Mouse (Mus musculus): ENCODE measurements around the gene Nxph1. TPM values are rescaled to one million over a fixed set of nuclear protein-coding genes. Genes with fewer than 3 reads are reported as not detected.

Gene Nxph1
- polyA plus RNA-seq, 1 experiment from 2014 or later = 71.0 TPM

- Histone ChIP-seq H3K4me1 (replicated peaks) (no peaks in the 10 kb centered on the region), H3K4me3 (no peak overlapping the region), H3K4me2 (no peak overlapping the region), H3K9ac (no peak overlapping the region), H3K36me3 (no peaks in the 10 kb centered on the region), H3K27me3 (no peaks in the 10 kb centered on the region), H3K27ac (replicated peaks) (no peak overlapping the region), H3K9me3 (no peaks in the 10 kb centered on the region)
- 55% methylated on average over 2 of the region's 2 CpGs for WGBS
- no peak for ATAC-seq (ENCODE audit: low read depth)
Measured at GRCm38 (mm10) chr6:9159191-9159590, 211.0 kb downstream of the Nxph1 start.

- ATAC-seq (ENCODE audit: low read depth) = no peak
- no peak overlapping the region for H3K4me2 ChIP-seq
Measured at GRCm38 (mm10) chr6:9182477-9182876, 234.2 kb downstream of the Nxph1 start.

GRCm38 (mm10) chr6:9210730-9211129 lies 262.5 kb downstream of the Nxph1 start:
- Histone ChIP-seq H3K27me3 (no peaks in the 10 kb centered on the region), H3K4me3 (no peak overlapping the region), H3K36me3 (no peaks in the 10 kb centered on the region), H3K9me3 (no peaks in the 10 kb centered on the region), H3K27ac (replicated peaks) (no peak overlapping the region), H3K4me2 (no peak overlapping the region), H3K4me1 (replicated peaks) (no peaks in the 10 kb centered on the region), H3K9ac (no peak overlapping the region)
- WGBS = 66% methylated on average over 4 of the region's 4 CpGs
- ATAC-seq (ENCODE audit: low read depth) = no peak

More at GRCm38 (mm10) chr6:9182477-9182876, 234.2 kb downstream of the Nxph1 start:
- Histone ChIP-seq H3K4me3 (no peak overlapping the region), H3K4me1 (replicated peaks) (no peaks in the 10 kb centered on the region), H3K36me3 (no peaks in the 10 kb centered on the region), H3K27me3 (no peaks in the 10 kb centered on the region), H3K9me3 (no peaks in the 10 kb centered on the region), H3K9ac (no peak overlapping the region), H3K27ac (replicated peaks) (no peak overlapping the region)
- WGBS = 46% methylated on average over 3 of the region's 3 CpGs

- Histone ChIP-seq H3K36me3 (no peaks in the 10 kb centered on the region), H3K4me2 (no peak overlapping the region), H3K4me3 (no peak overlapping the region), H3K9ac (no peak overlapping the region), H3K27me3 (no peaks in the 10 kb centered on the region), H3K9me3 (no peaks in the 10 kb centered on the region), H3K27ac (replicated peaks) (peak overlapping the region; percentile 73), H3K4me1 (replicated peaks) (peaks cover 18% of the 10 kb centered on the region)
- ATAC-seq (ENCODE audit: low read depth) = peak; percentile 70
- 20% methylated on average over 4 of the region's 4 CpGs for WGBS
Measured at GRCm38 (mm10) chr6:9220724-9221453, 272.7 kb downstream of the Nxph1 start.

GRCm38 (mm10) chr6:9234802-9235201 lies 286.6 kb downstream of the Nxph1 start:
- no peak overlapping the region for H3K27ac ChIP-seq (replicated peaks)
- H3K4me3 ChIP-seq = no peak overlapping the region
- no peaks in the 10 kb centered on the region for H3K27me3 ChIP-seq
- H3K4me1 ChIP-seq (replicated peaks) = no peaks in the 10 kb centered on the region
- no peak overlapping the region for H3K4me2 ChIP-seq
- H3K9me3 ChIP-seq = no peaks in the 10 kb centered on the region
- no peaks in the 10 kb centered on the region for H3K36me3 ChIP-seq
- no peak overlapping the region for H3K9ac ChIP-seq
- ATAC-seq (ENCODE audit: low read depth) = no peak

GRCm38 (mm10) chr6:9267998-9268397 lies 319.8 kb downstream of the Nxph1 start:
- no peak for ATAC-seq (ENCODE audit: low read depth)
- no peak overlapping the region for H3K27ac ChIP-seq (replicated peaks)
- 45% methylated on average over 1 of the region's 1 CpGs for WGBS
- H3K9me3 ChIP-seq = no peaks in the 10 kb centered on the region
- H3K4me3 ChIP-seq = no peak overlapping the region
- no peaks in the 10 kb centered on the region for H3K4me1 ChIP-seq (replicated peaks)
- H3K27me3 ChIP-seq = no peaks in the 10 kb centered on the region
- H3K9ac ChIP-seq = no peak overlapping the region
- H3K36me3 ChIP-seq = no peaks in the 10 kb centered on the region
- H3K4me2 ChIP-seq = no peak overlapping the region

Other genes starting within 250 kb of the Nxph1 start
- 43.3 and 46.2 TPM in 2 replicates for gene Ica1, start 169.9 kb upstream of the Nxph1 start, polyA plus RNA-seq (2015; fragmentation: Nextera tagmentation; extraction: Ambion mirVana)

All from neural tube, embryonic 13.5 days (tissue).